Comparison of ENCODE assay signal across 9 mouse cellular contexts in the genomic region with DNA sequence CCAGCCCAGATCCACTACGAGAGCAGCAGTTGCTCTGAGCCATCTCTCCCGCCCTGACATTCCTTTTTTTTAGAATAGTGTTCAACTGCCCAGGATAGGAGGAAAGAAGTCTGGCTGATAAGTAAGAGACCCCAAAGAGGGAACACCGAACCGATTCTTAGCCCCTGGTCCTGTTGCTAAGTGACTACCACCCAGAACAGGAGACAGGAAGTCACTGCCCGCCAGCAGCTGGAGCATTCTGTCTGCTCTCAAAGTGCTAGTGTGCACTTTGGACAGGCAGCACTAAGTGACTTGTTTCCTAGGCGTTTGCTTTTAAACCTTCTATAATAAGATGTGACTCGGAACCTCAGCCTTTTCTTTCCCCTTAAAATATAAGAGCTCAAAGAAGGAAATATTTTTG. TPM values are rescaled to one million over a fixed set of nuclear protein-coding genes. Genes with fewer than 3 reads are reported as not detected.
DNase-seq lines count a peak whose midpoint lies in the region; ATAC-seq and TF ChIP-seq lines count a peak whose summit lies in the region.
"Had no signal": no experiment of that assay in that cellular context is flagged by ENCODE, and none has a peak within 500 bp of the region (broad histone marks: within the 10 kb centered on the region; RNA-seq: fewer than 3 reads in every experiment).

No protein-coding gene starts in this region.

- TF ChIP-seq CTCF in layer of hippocampus, adult 2 months (conservative IDR thresholded peaks at IDR 0.05): no peak
- TF ChIP-seq CTCF in kidney, postnatal 0 days (IDR thresholded peaks at IDR 0.05; ENCODE audit: low read depth): no peak

- H3K4me2 ChIP-seq in kidney, postnatal 0 days (ENCODE audit: low read length): no peak overlapping the region
- H3K4me2 ChIP-seq: stomach, embryonic 15.5 days had no signal

- ATAC-seq in kidney, postnatal 0 days (replicated peaks; ENCODE audit: low FRiP score, low read depth): no peak

- peaks cover 13% of the 10 kb centered on the region; the same call in 1 of the 2 replicates for H3K36me3 ChIP-seq in kidney, postnatal 0 days (ENCODE audit: insufficient read depth, low read length)

- H3K9me3 ChIP-seq in kidney, postnatal 0 days (replicated peaks; ENCODE audit: low read length): no peaks in the 10 kb centered on the region
- H3K9me3 ChIP-seq: stomach, embryonic 15.5 days had no signal

- no peak for DNase-seq in layer of hippocampus, adult 2 months (ENCODE audit: low spot score in 2 of 2)
- no peak for DNase-seq in layer of hippocampus, adult 11-12 months (ENCODE audit: low spot score)
- peak; percentile 45 for DNase-seq in CD4-positive, CD25-positive, alpha-beta regulatory T cell, adult 2 months (ENCODE audit: low read depth, low spot score)
- peak; percentile 20 for DNase-seq in R1 (ENCODE audit: low read depth, low spot score)
- DNase-seq in kidney, postnatal 0 days (ENCODE audit: low spot score): peak; percentile 27
- DNase-seq in cerebellum, adult 11-12 months: no peak
- DNase-seq in left cerebral cortex, adult 18-20 months (ENCODE audit: low spot score in 2 of 2): no peak
- no peak for DNase-seq in layer of hippocampus, postnatal 36 days

- H3K27me3 ChIP-seq in kidney, postnatal 0 days (ENCODE audit: insufficient read depth, low read length): no peaks in the 10 kb centered on the region
- H3K27me3 ChIP-seq: stomach, embryonic 15.5 days had no signal

- H3K4me3 ChIP-seq in layer of hippocampus, adult 2 months: no peak overlapping the region
- no peak overlapping the region for H3K4me3 ChIP-seq in kidney, postnatal 0 days (replicated peaks; ENCODE audit: low read depth, low read length)
- H3K4me3 ChIP-seq: stomach, embryonic 15.5 days had no signal

- 0 out of 2 replicates have a peak overlapping the region, but pooled peaks have one; percentile 18 for H3K9ac ChIP-seq in kidney, postnatal 0 days (ENCODE audit: low read depth, low read length)
- H3K9ac ChIP-seq: stomach, embryonic 15.5 days had no signal

- H3K4me1 ChIP-seq in kidney, postnatal 0 days (replicated peaks; ENCODE audit: insufficient read depth, low read length): no peaks in the 10 kb centered on the region; the same call in 1 of the 2 replicates

- 54% methylated on average over 7 of the region's 7 CpGs for WGBS in kidney, postnatal 0 days

- H3K27ac ChIP-seq in layer of hippocampus, adult 2 months: peak overlapping the region; percentile 72
- H3K27ac ChIP-seq in kidney, postnatal 0 days: peak overlapping the region; percentile 25; the same call in 1 of the 2 replicates

RNA-seq across cellular contexts. Expression of a gene that starts 5.0 kb away (rescaled TPM):
- under 1 TPM; 0.15 to 0.20 TPM for total RNA-seq in layer of hippocampus, adult 2 months (2021)
- polyA plus RNA-seq in kidney, postnatal 0 days (2015; fragmentation: Nextera tagmentation; extraction: Ambion mirVana): 0.14 and 0.22 TPM in 2 replicates
- total RNA-seq in left cerebral cortex, adult 18-20 months (2021): under 1 TPM in 1 of 2 experiments, not detected in 1; 0.12 TPM
- total RNA-seq in layer of hippocampus, postnatal 36 days (2021): under 1 TPM; 0.15 to 0.18 TPM

RNA-seq across cellular contexts. Expression of a gene that starts 37.8 kb away (rescaled TPM):
- total RNA-seq in layer of hippocampus, adult 2 months (2021): 10 to 100 TPM; 10.6 to 11.8 TPM
- polyA plus RNA-seq in kidney, postnatal 0 days (2015; fragmentation: Nextera tagmentation; extraction: Ambion mirVana): 6.2 and 6.6 TPM in 2 replicates
- total RNA-seq in left cerebral cortex, adult 18-20 months (2021): 1 to 10 TPM; 9.1 to 9.8 TPM
- total RNA-seq in layer of hippocampus, postnatal 36 days (2021): 10 to 100 TPM; 10.3 to 10.9 TPM

RNA-seq across cellular contexts. Expression of a gene that starts 52.7 kb away (rescaled TPM):
- under 1 TPM; 0.33 to 0.44 TPM for total RNA-seq in layer of hippocampus, adult 2 months (2021)
- polyA plus RNA-seq in kidney, postnatal 0 days (2015; fragmentation: Nextera tagmentation; extraction: Ambion mirVana): 7.3 and 8.5 TPM in 2 replicates
- total RNA-seq in left cerebral cortex, adult 18-20 months (2021): under 1 TPM; 0.12 TPM
- total RNA-seq in layer of hippocampus, postnatal 36 days (2021): under 1 TPM; 0.23 to 0.32 TPM

Comparison
In these comparisons a context has a peak if more than half of its experiments do, and no peak if none do; other contexts are left out.
1. DNase-seq: peak in CD4-positive, CD25-positive, alpha-beta regulatory T cell, adult 2 months (single experiment), R1 (single experiment) and kidney, postnatal 0 days (single experiment); none in layer of hippocampus, adult 2 months (0 of 2), layer of hippocampus, adult 11-12 months (single experiment), cerebellum, adult 11-12 months (single experiment), left cerebral cortex, adult 18-20 months (0 of 2) and layer of hippocampus, postnatal 36 days (0 of 2).